Mouse (Mus musculus) large intestine, adult 2 months (tissue): ENCODE results near the gene Gdpd2. TPM values are rescaled to one million over a fixed set of nuclear protein-coding genes. Genes with fewer than 3 reads are reported as not detected.

Source experiments
- DNase-seq: peaks from one replicate; pipeline ENCODE4 v3.0.0-alpha.2; 2012; ENCODE audit warnings: low read depth, low spot score
- WGBS: fragments of 180-500 bp; shearing (Covaris S2); methylation state at CpG from one replicate; pipeline ENCODE4 v1.1.7; 2018; 5-methylcytosine and 5-hydroxymethylcytosine counted together
- polyA plus RNA-seq: library from polyadenylated mRNA; depleted of rRNA; stranded (reverse); fragments of >200 nt; gene quantifications from 2 replicates; pipeline ENCODE4 v1.2.3, GENCODE M21; 2012; rRNA removed

Gdpd2 gene
- polyA plus RNA-seq, 1 experiment, result 9.7 TPM

GRCm38 (mm10) chrX:100776494-100776893, 46.8 kb downstream of the Gdpd2 start:
- DNase-seq, result no peak
- WGBS, result 13% methylated on average over 9 of the region's 9 CpGs

GRCm38 (mm10) chrX:100776985-100777654, 47.4 kb downstream of the Gdpd2 start:
- DNase-seq, result no peak
- WGBS, result 16% methylated on average over 37 of the region's 49 CpGs

- no peak for DNase-seq
- 23% methylated on average over 10 of the region's 10 CpGs for WGBS
These were observed 48.1 kb downstream of the Gdpd2 start for GRCm38 (mm10) chrX:100777655-100778234.

GRCm38 (mm10) chrX:100778397-100778796, 48.7 kb downstream of the Gdpd2 start:
- 37% methylated on average over 5 of the region's 5 CpGs for WGBS
- no peak for DNase-seq

Other genes starting within 250 kb of the Gdpd2 start
- gene Igbp1, start 235.6 kb upstream of the Gdpd2 start, polyA plus RNA-seq, result 27.2 and 32.9 TPM in 2 replicates
- gene Dgat2l6, start 205.0 kb upstream of the Gdpd2 start, polyA plus RNA-seq, result not detected in 2 replicates
- not detected in 2 replicates for gene Awat1, start 157.6 kb upstream of the Gdpd2 start, polyA plus RNA-seq
- 4.1 and 10.4 TPM in 2 replicates for gene P2ry4, start 135.0 kb upstream of the Gdpd2 start, polyA plus RNA-seq
- not detected in 2 replicates for gene Arr3, start 124.4 kb upstream of the Gdpd2 start, polyA plus RNA-seq
- 3.1 and 3.9 TPM in 2 replicates for gene Kif4, start 104.1 kb upstream of the Gdpd2 start, polyA plus RNA-seq
- gene Pdzd11, start 103.3 kb upstream of the Gdpd2 start, polyA plus RNA-seq, result 24.8 and 30.5 TPM in 2 replicates
- 24.1 and 52.2 TPM in 2 replicates for gene Dlg3, start 37.8 kb downstream of the Gdpd2 start, polyA plus RNA-seq